ENCODE assay signal across 8 mouse cellular contexts in the genomic region with DNA sequence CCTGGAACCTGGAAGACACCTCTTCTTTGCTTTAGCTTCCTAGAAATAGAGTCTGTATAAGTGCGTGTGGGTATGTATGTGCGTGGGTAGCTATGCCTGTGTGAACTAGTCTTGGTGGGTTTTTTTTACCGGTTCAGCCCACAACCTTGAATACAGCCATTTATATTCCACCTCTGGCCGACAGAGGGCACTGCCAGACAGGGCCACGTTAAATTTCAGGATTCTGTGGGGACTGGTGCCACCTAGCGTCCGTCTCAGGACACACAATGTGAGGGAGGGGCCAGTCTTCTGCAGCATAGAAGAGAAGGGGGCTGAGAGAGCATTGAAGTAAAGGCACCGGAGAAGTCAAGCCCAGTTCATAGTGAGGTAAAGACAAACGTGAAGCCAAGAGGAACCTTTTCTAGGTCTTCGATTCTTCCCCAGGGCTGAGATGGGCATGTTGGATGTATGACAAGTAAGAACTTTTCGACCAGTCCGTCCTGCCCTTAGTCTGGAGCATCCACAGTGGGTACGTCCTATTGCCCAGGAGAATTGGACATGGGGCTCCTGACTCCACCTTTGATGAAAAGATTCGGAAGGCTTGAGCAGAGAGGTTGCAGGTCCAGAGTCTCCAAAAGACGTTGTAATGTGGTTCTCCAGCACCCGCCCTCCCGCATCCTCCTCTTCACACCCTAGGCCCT. TPM values are rescaled to one million over a fixed set of nuclear protein-coding genes. Genes with fewer than 3 reads are reported as not detected.
DNase-seq lines count a peak whose midpoint lies in the region; ATAC-seq and TF ChIP-seq lines count a peak whose summit lies in the region.

No protein-coding gene starts in this region.

- TF ChIP-seq POLR2A in liver, adult 2 months (IDR thresholded peaks at IDR 0.05; ENCODE audit: extremely low read depth, insufficient read depth, low read length) = no peak

- H3K4me3 ChIP-seq in embryonic facial prominence, embryonic 14.5 days (ENCODE audit: low read depth, low read length) = no peak overlapping the region
- H3K4me3 ChIP-seq in kidney, embryonic 16.5 days (ENCODE audit: low read length) = no peak overlapping the region
- H3K4me3 ChIP-seq in liver, adult 2 months (ENCODE audit: insufficient read depth, low read depth, low read length) = no peak overlapping the region
- H3K4me3 ChIP-seq in stomach, embryonic 14.5 days (ENCODE audit: low read depth, low read length) = no peak overlapping the region

- H3K27ac ChIP-seq in embryonic facial prominence, embryonic 14.5 days (replicated peaks; ENCODE audit: low read depth, low read length) = no peak overlapping the region
- H3K27ac ChIP-seq in kidney, embryonic 16.5 days (ENCODE audit: low read length) = no peak overlapping the region
- H3K27ac ChIP-seq in liver, adult 2 months (replicated peaks; ENCODE audit: insufficient read depth, low read depth, low read length) = no peak overlapping the region
- no peak overlapping the region for H3K27ac ChIP-seq in stomach, embryonic 14.5 days (ENCODE audit: low read length)

- no peaks in the 10 kb centered on the region for H3K79me2 ChIP-seq in liver, adult 2 months (ENCODE audit: control insufficient read depth, insufficient read depth, low read length)

- 34% methylated on average over 17 of the region's 17 CpGs for WGBS in embryonic facial prominence, embryonic 14.5 days
- WGBS in kidney, embryonic 16.5 days = 39% methylated on average over 17 of the region's 17 CpGs
- 33% methylated on average over 17 of the region's 17 CpGs for WGBS in liver, adult 2 months
- 34% methylated on average over 17 of the region's 17 CpGs for WGBS in stomach, embryonic 14.5 days

- no peaks in the 10 kb centered on the region for H3K9me3 ChIP-seq in embryonic facial prominence, embryonic 14.5 days (ENCODE audit: control insufficient read depth, low read length)
- no peaks in the 10 kb centered on the region for H3K9me3 ChIP-seq in kidney, embryonic 16.5 days (ENCODE audit: low read length)
- no peaks in the 10 kb centered on the region for H3K9me3 ChIP-seq in stomach, embryonic 14.5 days (ENCODE audit: control insufficient read depth, low read depth, low read length)

- peak; percentile 72; the same call in 1 of the 2 replicates for ATAC-seq in embryonic facial prominence, embryonic 14.5 days (ENCODE audit: low read depth)
- ATAC-seq in kidney, embryonic 16.5 days (ENCODE audit: low FRiP score, low TSS enrichment) = peak; percentile 73; the same call in 1 of the 2 replicates
- ATAC-seq in stomach, embryonic 14.5 days (ENCODE audit: insufficient number of reproducible peaks, insufficient read depth, low FRiP score, low read depth) = peak; percentile 51; the same call in 1 of the 2 replicates

- no peaks in the 10 kb centered on the region for H3K27me3 ChIP-seq in embryonic facial prominence, embryonic 14.5 days (replicated peaks; ENCODE audit: control insufficient read depth, insufficient read depth, low read length)
- no peaks in the 10 kb centered on the region for H3K27me3 ChIP-seq in kidney, embryonic 16.5 days (ENCODE audit: insufficient read depth, low read length)
- H3K27me3 ChIP-seq in liver, adult 2 months (ENCODE audit: control insufficient read depth, insufficient read depth, low read length) = no peaks in the 10 kb centered on the region
- H3K27me3 ChIP-seq in stomach, embryonic 14.5 days (ENCODE audit: control insufficient read depth, insufficient read depth, low read length) = no peaks in the 10 kb centered on the region

- H3K4me1 ChIP-seq in embryonic facial prominence, embryonic 14.5 days (ENCODE audit: control insufficient read depth, insufficient read depth, low read length) = no peaks in the 10 kb centered on the region
- no peaks in the 10 kb centered on the region for H3K4me1 ChIP-seq in kidney, embryonic 16.5 days (ENCODE audit: insufficient read depth, low read length)
- H3K4me1 ChIP-seq in liver, adult 2 months (ENCODE audit: control insufficient read depth, insufficient read depth, low read length) = no peaks in the 10 kb centered on the region
- no peaks in the 10 kb centered on the region for H3K4me1 ChIP-seq in stomach, embryonic 14.5 days (ENCODE audit: control insufficient read depth, insufficient read depth, low read length)

- no peak overlapping the region for H3K9ac ChIP-seq in embryonic facial prominence, embryonic 14.5 days (ENCODE audit: low read depth, low read length)
- H3K9ac ChIP-seq in kidney, embryonic 16.5 days (replicated peaks; ENCODE audit: low read length) = no peak overlapping the region
- no peak overlapping the region for H3K9ac ChIP-seq in liver, adult 2 months (ENCODE audit: low read depth, low read length)
- no peak overlapping the region for H3K9ac ChIP-seq in stomach, embryonic 14.5 days (replicated peaks; ENCODE audit: low read depth, low read length)

- TF ChIP-seq CTCF in liver, adult 2 months (IDR thresholded peaks at IDR 0.05; ENCODE audit: low read depth, low read length) = peak; percentile 100

- H3K4me2 ChIP-seq in embryonic facial prominence, embryonic 14.5 days (ENCODE audit: low read depth, low read length) = no peak overlapping the region
- H3K4me2 ChIP-seq in kidney, embryonic 16.5 days (replicated peaks; ENCODE audit: low read depth, low read length) = no peak overlapping the region
- H3K4me2 ChIP-seq in stomach, embryonic 14.5 days (replicated peaks; ENCODE audit: low read depth, low read length) = no peak overlapping the region

- no peaks in the 10 kb centered on the region for H3K36me3 ChIP-seq in embryonic facial prominence, embryonic 14.5 days (ENCODE audit: control insufficient read depth, insufficient read depth, low read length)
- no peaks in the 10 kb centered on the region for H3K36me3 ChIP-seq in kidney, embryonic 16.5 days (ENCODE audit: insufficient read depth, low read length)
- H3K36me3 ChIP-seq in liver, adult 2 months (ENCODE audit: control insufficient read depth, insufficient read depth, low read length) = no peaks in the 10 kb centered on the region
- H3K36me3 ChIP-seq in stomach, embryonic 14.5 days (ENCODE audit: control insufficient read depth, insufficient read depth, low read length) = no peaks in the 10 kb centered on the region

- peak; percentile 91 for DNase-seq in 416B (ENCODE audit: low read depth)
- DNase-seq in adrenal gland, postnatal 4 days (ENCODE audit: low spot score in 2 of 2) = peak; percentile 70 to 76
- DNase-seq in embryonic facial prominence, embryonic 14.5 days (ENCODE audit: low spot score) = peak; percentile 79
- DNase-seq in heart, adult 9 months (ENCODE audit: low spot score in 2 of 2) = peak; percentile 68 to 81
- DNase-seq in liver, adult 2 months (ENCODE audit: extremely low read depth, low read depth, low spot score) = peak; percentile 51
- DNase-seq in natural killer cell, adult 2 months (ENCODE audit: low spot score in 2 of 2) = peak; percentile 83 to 89

RNA-seq across cellular contexts. Expression of a gene that starts 20.3 kb away (rescaled TPM):
- 1 to 10 TPM; 2.9 to 3.2 TPM for total RNA-seq in adrenal gland, postnatal 4 days (2021)
- 1.5 and 2.9 TPM in 2 replicates for polyA plus RNA-seq in embryonic facial prominence, embryonic 14.5 days (2014; fragmentation: Nextera tagmentation; extraction: Ambion mirVana)
- 0.40 and 0.66 TPM in 2 replicates for polyA plus RNA-seq in kidney, embryonic 16.5 days (2015; fragmentation: Nextera tagmentation; extraction: Ambion mirVana)
- 3.5 and 4.5 TPM in 2 replicates for total RNA-seq in liver, adult 2 months (2014; rRNA removed)
- 9.1 and 10.9 TPM in 2 replicates for polyA plus RNA-seq in liver, adult 2 months (2012; rRNA removed)
- 1.7 and 1.9 TPM in 2 replicates for polyA plus RNA-seq in stomach, embryonic 14.5 days (2014; fragmentation: Nextera tagmentation; extraction: Ambion mirVana)

RNA-seq across cellular contexts. Expression of a gene that starts 31.3 kb away (rescaled TPM):
- total RNA-seq in adrenal gland, postnatal 4 days (2021) = not detected
- polyA plus RNA-seq in embryonic facial prominence, embryonic 14.5 days (2014; fragmentation: Nextera tagmentation; extraction: Ambion mirVana) = 0.08 TPM in 1 of 2 replicates, not detected in the other
- not detected in 2 replicates for polyA plus RNA-seq in kidney, embryonic 16.5 days (2015; fragmentation: Nextera tagmentation; extraction: Ambion mirVana)
- not detected in 2 replicates for total RNA-seq in liver, adult 2 months (2014; rRNA removed)
- not detected in 2 replicates for polyA plus RNA-seq in liver, adult 2 months (2012; rRNA removed)
- not detected in 2 replicates for polyA plus RNA-seq in stomach, embryonic 14.5 days (2014; fragmentation: Nextera tagmentation; extraction: Ambion mirVana)

RNA-seq across cellular contexts. Expression of a gene that starts 35.5 kb away (rescaled TPM):
- total RNA-seq in adrenal gland, postnatal 4 days (2021) = 10 to 100 TPM; 72.6 to 78.2 TPM
- polyA plus RNA-seq in embryonic facial prominence, embryonic 14.5 days (2014; fragmentation: Nextera tagmentation; extraction: Ambion mirVana) = 56.8 and 59.4 TPM in 2 replicates
- polyA plus RNA-seq in kidney, embryonic 16.5 days (2015; fragmentation: Nextera tagmentation; extraction: Ambion mirVana) = 56.3 and 56.8 TPM in 2 replicates
- total RNA-seq in liver, adult 2 months (2014; rRNA removed) = 52.4 and 54.7 TPM in 2 replicates
- 23.6 and 24.3 TPM in 2 replicates for polyA plus RNA-seq in liver, adult 2 months (2012; rRNA removed)
- polyA plus RNA-seq in stomach, embryonic 14.5 days (2014; fragmentation: Nextera tagmentation; extraction: Ambion mirVana) = 53.4 and 57.1 TPM in 2 replicates

RNA-seq across cellular contexts. Expression of a gene that starts 35.6 kb away (rescaled TPM):
- total RNA-seq in adrenal gland, postnatal 4 days (2021) = 10 to 100 TPM; 60.8 to 63.3 TPM
- polyA plus RNA-seq in embryonic facial prominence, embryonic 14.5 days (2014; fragmentation: Nextera tagmentation; extraction: Ambion mirVana) = 26.0 and 27.8 TPM in 2 replicates
- polyA plus RNA-seq in kidney, embryonic 16.5 days (2015; fragmentation: Nextera tagmentation; extraction: Ambion mirVana) = 26.8 and 29.0 TPM in 2 replicates
- 26.0 and 27.1 TPM in 2 replicates for total RNA-seq in liver, adult 2 months (2014; rRNA removed)
- 7.3 and 10.0 TPM in 2 replicates for polyA plus RNA-seq in liver, adult 2 months (2012; rRNA removed)
- polyA plus RNA-seq in stomach, embryonic 14.5 days (2014; fragmentation: Nextera tagmentation; extraction: Ambion mirVana) = 39.4 and 41.2 TPM in 2 replicates
